Mouse (Mus musculus) neural tube, embryonic 14.5 days (tissue): ENCODE measurements at regions not wholly inside any gene's neighbourhood (a gene's known extent, or its start where the extent isn't known, plus 50 kb on each side); places are given as distances from the start of the nearest gene placed in this dataset.

ENCODE experiments used
- ATAC-seq: fragments of 200-750 bp; cut with Nextera tagmentation; 2 replicates; pipeline ENCODE4 v1.8.0; 2017; ENCODE audit warnings: low read depth, mild to moderate bottlenecking, moderate TSS enrichment, moderate library complexity
- H3K27ac ChIP-seq: fragments of 300-500 bp; sonication (generic); 2 replicates; pipeline ENCODE4 v1.5.1; 2014; ENCODE audit warnings: low read depth, mild to moderate bottlenecking, control low read depth, low read length, moderate library complexity, mixed read lengths
- H3K27me3 ChIP-seq: fragments of 300-500 bp; sonication (generic); 2 replicates; pipeline ENCODE4 v1.6.1; 2014; ENCODE audit warnings: low read length; ENCODE audit not compliant: control insufficient read depth, insufficient read depth
- H3K36me3 ChIP-seq: fragments of 300-500 bp; sonication (generic); 2 replicates; pipeline ENCODE4 v1.6.1; 2014; ENCODE audit warnings: low read length, mixed read lengths; ENCODE audit not compliant: control insufficient read depth, insufficient read depth
- H3K4me1 ChIP-seq: fragments of 300-500 bp; sonication (generic); 2 replicates; pipeline ENCODE4 v1.6.1; 2014; ENCODE audit warnings: low read length; ENCODE audit not compliant: control insufficient read depth, insufficient read depth
- H3K4me2 ChIP-seq: fragments of 300-500 bp; sonication (generic); 2 replicates; pipeline ENCODE4 v1.6.1; 2014; ENCODE audit warnings: mild to moderate bottlenecking, low read depth, low read length, control low read depth
- H3K4me3 ChIP-seq: fragments of 300-500 bp; sonication (generic); 2 replicates; pipeline ENCODE4 v1.5.1; 2014; ENCODE audit warnings: low read depth, low read length, control low read depth, mixed read lengths
- H3K9ac ChIP-seq: fragments of 300-500 bp; sonication (generic); replicated peaks from 2 replicates; pipeline ENCODE4 v1.6.1; 2014; ENCODE audit warnings: low read depth, mild to moderate bottlenecking, control low read depth, low read length, mixed read lengths
- H3K9me3 ChIP-seq: fragments of 300-500 bp; sonication (generic); 2 replicates; pipeline ENCODE4 v1.6.1; 2016; ENCODE audit warnings: low read length; ENCODE audit not compliant: control insufficient read depth
- WGBS: fragments of 180-500 bp; shearing (Covaris S2); extraction: QIAGEN DNeasy Blood & Tissue Kit; methylation state at CpG from one replicate; pipeline ENCODE4 v1.1.7; 2014; 5-methylcytosine and 5-hydroxymethylcytosine counted together

GRCm38 (mm10) chr17:14516097-14516496 lies 177.9 kb downstream of the Thbs2 start:
- Histone ChIP-seq H3K9me3 (no peaks in the 10 kb centered on the region), H3K27ac (no peak overlapping the region), H3K9ac (no peak overlapping the region), H3K4me1 (no peaks in the 10 kb centered on the region), H3K4me3 (no peak overlapping the region), H3K36me3 (no peaks in the 10 kb centered on the region), H3K4me2 (no peak overlapping the region), H3K27me3 (no peaks in the 10 kb centered on the region)
- ATAC-seq = peak; percentile 35; the same call in 1 of the 2 replicates
- WGBS = 22% methylated on average over 8 of the region's 8 CpGs

- H3K4me3 ChIP-seq = no peak overlapping the region
- H3K27ac ChIP-seq = no peak overlapping the region
- WGBS = 90% methylated on average over 4 of the region's 4 CpGs
- H3K9me3 ChIP-seq = no peaks in the 10 kb centered on the region
- no peak overlapping the region for H3K4me2 ChIP-seq
- H3K9ac ChIP-seq = no peak overlapping the region
- H3K4me1 ChIP-seq = no peaks in the 10 kb centered on the region
- no peaks in the 10 kb centered on the region for H3K27me3 ChIP-seq
- no peak for ATAC-seq
- H3K36me3 ChIP-seq = no peaks in the 10 kb centered on the region
Measured at GRCm38 (mm10) chr17:14513454-14513853, 180.6 kb downstream of the Thbs2 start.

- no peak for ATAC-seq
Measured at GRCm38 (mm10) chr17:14510486-14510885, 183.5 kb downstream of the Thbs2 start.

GRCm38 (mm10) chr17:14507111-14507510 lies 186.9 kb downstream of the Thbs2 start:
- no peaks in the 10 kb centered on the region for H3K9me3 ChIP-seq
- H3K4me2 ChIP-seq = no peak overlapping the region
- no peak overlapping the region for H3K27ac ChIP-seq
- no peaks in the 10 kb centered on the region for H3K4me1 ChIP-seq
- H3K4me3 ChIP-seq = no peak overlapping the region
- no peaks in the 10 kb centered on the region for H3K27me3 ChIP-seq
- H3K9ac ChIP-seq = no peak overlapping the region
- WGBS = 85% methylated on average over 3 of the region's 3 CpGs
- no peaks in the 10 kb centered on the region for H3K36me3 ChIP-seq
- no peak for ATAC-seq

More at GRCm38 (mm10) chr17:14510486-14510885, 183.5 kb downstream of the Thbs2 start:
- Histone ChIP-seq H3K4me2 (no peak overlapping the region), H3K27me3 (no peaks in the 10 kb centered on the region), H3K36me3 (no peaks in the 10 kb centered on the region), H3K9me3 (no peaks in the 10 kb centered on the region), H3K9ac (no peak overlapping the region), H3K4me3 (no peak overlapping the region), H3K27ac (no peak overlapping the region), H3K4me1 (no peaks in the 10 kb centered on the region)
- 70% methylated on average over 6 of the region's 6 CpGs for WGBS

GRCm38 (mm10) chr17:14506123-14506522 lies 187.9 kb downstream of the Thbs2 start:
- Histone ChIP-seq H3K9me3 (no peaks in the 10 kb centered on the region), H3K27ac (no peak overlapping the region), H3K27me3 (no peaks in the 10 kb centered on the region), H3K4me2 (no peak overlapping the region), H3K4me1 (no peaks in the 10 kb centered on the region), H3K9ac (no peak overlapping the region), H3K4me3 (no peak overlapping the region), H3K36me3 (no peaks in the 10 kb centered on the region)
- no peak for ATAC-seq

GRCm38 (mm10) chr17:14505415-14505814 lies 188.6 kb downstream of the Thbs2 start:
- H3K9ac ChIP-seq = no peak overlapping the region
- ATAC-seq = no peak
- WGBS = 90% methylated on average over 4 of the region's 4 CpGs

GRCm38 (mm10) chr17:14503670-14504069 lies 190.4 kb downstream of the Thbs2 start:
- H3K9me3 ChIP-seq = no peaks in the 10 kb centered on the region
- ATAC-seq = no peak
- H3K27me3 ChIP-seq = no peaks in the 10 kb centered on the region
- no peaks in the 10 kb centered on the region for H3K36me3 ChIP-seq
- H3K9ac ChIP-seq = no peak overlapping the region
- H3K4me1 ChIP-seq = no peaks in the 10 kb centered on the region
- no peak overlapping the region for H3K4me3 ChIP-seq
- WGBS = 82% methylated on average over 1 of the region's 1 CpGs
- no peak overlapping the region for H3K4me2 ChIP-seq
- H3K27ac ChIP-seq = no peak overlapping the region

More at GRCm38 (mm10) chr17:14505415-14505814, 188.6 kb downstream of the Thbs2 start:
- H3K4me2 ChIP-seq = no peak overlapping the region
- no peak overlapping the region for H3K4me3 ChIP-seq
- H3K27ac ChIP-seq = no peak overlapping the region
- H3K4me1 ChIP-seq = no peaks in the 10 kb centered on the region
- H3K27me3 ChIP-seq = no peaks in the 10 kb centered on the region
- H3K9me3 ChIP-seq = no peaks in the 10 kb centered on the region
- no peaks in the 10 kb centered on the region for H3K36me3 ChIP-seq

GRCm38 (mm10) chr17:14501341-14501740 lies 192.7 kb downstream of the Thbs2 start:
- H3K9me3 ChIP-seq = no peaks in the 10 kb centered on the region
- H3K27ac ChIP-seq = no peak overlapping the region
- H3K36me3 ChIP-seq = no peaks in the 10 kb centered on the region
- no peaks in the 10 kb centered on the region for H3K4me1 ChIP-seq
- ATAC-seq = no peak
- no peak overlapping the region for H3K9ac ChIP-seq
- no peak overlapping the region for H3K4me3 ChIP-seq
- WGBS = 92% methylated on average over 2 of the region's 2 CpGs
- H3K4me2 ChIP-seq = no peak overlapping the region
- H3K27me3 ChIP-seq = no peaks in the 10 kb centered on the region

- ATAC-seq = peak; percentile 65; the same call in 1 of the 2 replicates
- no peaks in the 10 kb centered on the region for H3K9me3 ChIP-seq
- H3K4me3 ChIP-seq = no peak overlapping the region
- no peaks in the 10 kb centered on the region for H3K4me1 ChIP-seq
- WGBS = 60% methylated on average over 15 of the region's 15 CpGs
- no peak overlapping the region for H3K27ac ChIP-seq
- H3K27me3 ChIP-seq = no peaks in the 10 kb centered on the region
- no peak overlapping the region for H3K4me2 ChIP-seq
- H3K9ac ChIP-seq = no peak overlapping the region
- H3K36me3 ChIP-seq = no peaks in the 10 kb centered on the region
Measured at GRCm38 (mm10) chr17:14497086-14497485, 196.9 kb downstream of the Thbs2 start.
